Mouse (Mus musculus) spleen, adult 2 months (tissue): ENCODE results near the gene Trp53i13.

Experiments
- CTCF ChIP-seq: fragments of 200-500 bp; IDR thresholded peaks from 2 replicates; pipeline ENCODE4 v1.5.1; 2011; ENCODE audit warnings: mild to moderate bottlenecking, inconsistent platforms; ENCODE audit not compliant: insufficient read depth, insufficient read length, insufficient replicate concordance; ENCODE audit errors: extremely low read depth
- POLR2A ChIP-seq: fragments of 200-500 bp; IDR thresholded peaks from 2 replicates; pipeline ENCODE4 v1.6.1; 2011; ENCODE audit warnings: low read depth, low read length, inconsistent platforms

- TF ChIP-seq CTCF = no peak
- TF ChIP-seq POLR2A = no peak
Measured at GRCm38 (mm10) chr11:77501971-77502370, 13.8 kb downstream of the Trp53i13 start.
